Mouse (Mus musculus): ENCODE data around the gene Actg1.
"Not testable (repeated sequence)": the region's sequence is repeated elsewhere in the genome, so short reads cannot be mapped to it uniquely, and the experiment has no call there.

Gene Actg1

GRCm38 (mm10) chr11:120360755-120361154 is 12.4 kb upstream of the Actg1 start:
- no peak for DNase-seq (ENCODE audit: low spot score in 2 of 2)

DNA sequence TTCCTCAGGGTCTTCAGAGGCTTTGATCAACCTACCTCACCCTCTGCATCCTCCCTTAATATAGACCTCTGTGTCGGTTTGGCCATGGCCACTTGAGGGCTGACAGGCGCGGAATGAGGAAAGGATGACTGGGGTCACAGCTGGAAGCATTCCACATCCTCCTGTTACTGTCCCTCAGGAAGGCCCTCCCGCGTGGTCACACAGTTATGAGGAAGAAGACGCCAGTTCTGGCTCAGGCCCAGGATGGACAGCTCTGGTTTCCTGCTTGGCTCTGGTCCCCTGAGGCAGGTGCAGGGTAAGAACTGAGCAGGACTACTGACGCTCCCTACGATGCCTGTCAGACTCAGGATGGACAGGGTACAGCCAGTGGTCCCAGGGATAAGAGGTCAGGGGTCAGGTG is 11.7 kb upstream of the Actg1 start:
- no peak for DNase-seq (ENCODE audit: low spot score in 2 of 2)

- DNase-seq (ENCODE audit: low spot score in 2 of 2), result no peak
Observed at GRCm38 (mm10) chr11:120359391-120359790, 11.0 kb upstream of the Actg1 start.

DNA sequence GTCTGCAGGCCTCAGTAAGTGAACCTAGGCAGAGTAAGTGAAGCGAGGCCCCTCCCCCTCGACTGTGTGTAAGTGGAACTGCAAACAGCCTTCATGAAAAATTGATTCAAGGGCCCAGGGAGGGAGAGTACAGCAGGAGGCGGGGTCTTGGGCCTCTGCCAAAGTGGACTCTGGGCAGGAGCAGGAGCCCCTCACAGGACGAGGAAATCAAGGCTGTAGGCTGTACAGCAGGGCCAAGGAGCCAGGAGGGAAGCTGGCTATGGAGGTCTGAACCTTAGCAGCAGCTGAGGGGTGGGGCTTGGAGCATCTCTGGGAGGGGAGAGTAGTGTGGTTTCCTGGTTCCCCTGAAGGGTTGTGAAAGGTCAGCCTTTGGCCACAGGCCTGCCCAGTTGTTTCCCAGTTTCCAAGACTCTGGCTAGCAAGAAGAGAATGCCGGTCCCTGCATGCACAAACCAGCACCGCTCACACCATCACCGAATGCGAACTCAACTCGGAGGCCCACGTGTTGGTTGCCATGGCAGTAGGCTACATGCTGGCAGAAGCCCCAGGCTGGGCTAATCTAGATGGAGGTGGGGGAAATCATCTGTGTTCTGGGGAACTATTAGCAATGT is 9.6 kb upstream of the Actg1 start:
- DNase-seq (ENCODE audit: low spot score in 2 of 2), result peak; percentile 74 to 76

DNA sequence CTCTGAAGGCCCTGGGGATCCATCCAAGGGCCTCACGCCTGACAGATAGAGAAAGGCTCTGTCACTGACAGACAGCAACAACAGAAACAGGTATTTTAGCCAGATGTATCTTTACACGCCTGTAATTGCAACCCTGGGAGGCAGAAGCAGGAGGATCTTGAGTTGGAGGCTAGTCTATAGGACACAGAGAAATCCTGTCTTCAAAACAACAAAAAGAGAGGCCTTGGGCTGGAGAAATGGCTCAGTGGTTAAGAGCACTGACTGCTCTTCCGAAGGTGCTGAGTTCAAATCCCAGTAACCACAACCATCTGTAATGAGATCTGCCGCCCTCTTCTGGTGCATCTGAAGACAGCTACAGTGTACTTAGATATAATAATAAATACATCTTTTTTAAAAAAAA is 8.6 kb upstream of the Actg1 start:
- DNase-seq (ENCODE audit: low spot score in 2 of 2), result no peak

DNA sequence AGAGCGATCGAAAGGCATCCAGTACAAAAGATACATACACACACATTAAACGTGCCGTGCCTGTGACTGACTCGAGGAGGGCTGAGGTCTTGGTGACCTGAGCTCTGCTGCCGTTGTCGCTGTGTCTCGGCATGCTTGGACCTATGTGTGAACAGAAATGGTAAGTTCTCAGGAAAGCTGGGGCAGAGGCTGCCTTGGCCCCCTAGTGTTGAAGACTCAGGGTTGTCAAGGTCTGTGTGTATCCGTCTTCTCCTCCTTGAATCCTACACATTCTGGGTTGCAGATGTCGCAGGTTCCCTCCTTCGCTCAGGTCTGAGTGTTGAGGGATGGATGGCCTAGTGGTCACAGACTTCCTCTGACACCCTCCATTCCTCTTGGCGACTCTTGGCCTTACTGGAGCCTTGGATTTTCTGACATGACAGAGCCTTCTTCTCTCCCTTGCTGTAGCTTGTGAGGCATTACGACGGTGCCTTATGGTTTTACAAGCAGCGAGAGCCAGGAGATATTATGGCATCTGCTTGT is 8.0 kb upstream of the Actg1 start:
- no peak for DNase-seq (ENCODE audit: low spot score in 2 of 2)

DNA sequence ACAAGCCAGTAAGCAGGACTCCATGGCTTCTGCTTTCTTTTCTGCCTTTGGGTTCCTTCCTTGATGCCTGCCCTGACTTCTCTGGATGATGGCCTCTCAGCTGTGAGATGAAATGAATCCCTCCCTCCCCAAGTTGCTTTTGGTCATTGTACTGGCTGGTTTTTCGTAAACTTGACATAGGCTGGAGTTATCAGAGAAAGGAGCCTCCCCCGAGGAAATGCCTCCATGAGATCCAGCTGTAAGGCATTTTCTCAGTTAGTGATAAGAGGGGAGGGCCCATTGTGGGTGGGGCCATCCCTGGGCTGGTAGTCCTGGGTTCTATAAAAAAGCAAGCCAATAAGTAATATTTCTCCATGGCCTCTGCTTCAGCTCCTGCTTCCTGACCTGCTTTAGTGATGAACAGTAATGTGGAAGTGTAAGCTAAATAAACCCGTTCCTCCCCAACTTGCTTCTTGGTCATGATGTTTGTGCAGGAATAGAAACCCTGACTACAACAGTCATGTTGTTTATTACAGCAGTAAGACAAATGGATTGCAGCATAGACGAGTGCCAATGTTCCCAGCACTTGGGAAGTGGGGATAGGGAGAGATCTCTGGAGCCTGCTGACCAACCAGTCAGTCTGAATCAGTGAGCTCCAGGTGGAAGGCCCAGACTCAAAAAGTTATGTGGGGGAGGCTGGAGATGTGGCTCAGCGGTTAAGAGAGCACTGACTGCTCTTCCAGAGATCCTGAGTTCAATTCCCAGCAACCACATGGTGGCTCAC is 7.1 kb upstream of the Actg1 start:
- DNase-seq (ENCODE audit: low spot score in 2 of 2), result no peak

DNA sequence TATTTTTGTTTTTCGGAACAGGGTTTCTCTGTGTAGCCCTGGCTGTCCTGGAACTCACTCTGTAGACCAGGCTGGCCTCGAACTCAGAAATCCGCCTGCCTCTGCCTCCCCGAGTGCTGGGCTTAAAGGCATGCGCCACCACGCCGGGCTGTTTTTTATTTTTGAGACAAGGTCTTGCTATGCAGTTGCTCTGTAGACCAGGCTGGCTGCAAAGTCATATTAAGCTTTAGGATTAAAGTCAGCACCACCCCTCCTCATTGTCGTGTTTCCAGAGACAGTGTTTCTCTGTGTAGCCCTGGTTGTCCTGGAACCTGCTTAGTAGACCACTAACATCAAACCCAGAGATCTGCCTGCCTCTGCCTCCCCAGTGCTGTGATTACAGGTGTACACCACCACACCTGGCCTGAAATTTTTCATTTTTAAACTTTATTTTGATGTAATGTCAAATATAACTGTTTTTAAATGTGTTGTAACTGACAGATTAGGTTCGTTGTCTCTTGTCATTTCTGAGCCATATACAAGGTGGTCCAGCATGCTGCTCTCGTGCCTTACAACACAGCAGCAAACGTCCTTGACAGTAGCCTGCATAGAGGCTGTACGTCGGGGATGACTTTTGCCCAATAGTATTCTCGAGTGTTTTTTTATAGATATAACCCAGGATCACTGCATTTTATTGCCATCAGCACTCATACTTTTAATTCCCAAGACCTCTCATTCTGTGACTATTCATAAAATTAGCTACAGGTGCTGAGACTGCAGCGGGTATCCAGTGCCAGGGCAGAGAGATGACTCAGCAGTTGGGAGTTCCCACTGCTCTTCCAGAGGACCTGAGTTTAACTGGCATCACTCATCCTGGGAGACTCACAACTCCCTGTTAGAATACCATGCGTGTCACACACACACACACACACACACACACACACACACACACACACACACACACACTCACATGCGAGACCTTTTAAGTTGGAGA is 6.2 kb upstream of the Actg1 start:
- DNase-seq (ENCODE audit: low spot score in 2 of 2), result no peak

DNA sequence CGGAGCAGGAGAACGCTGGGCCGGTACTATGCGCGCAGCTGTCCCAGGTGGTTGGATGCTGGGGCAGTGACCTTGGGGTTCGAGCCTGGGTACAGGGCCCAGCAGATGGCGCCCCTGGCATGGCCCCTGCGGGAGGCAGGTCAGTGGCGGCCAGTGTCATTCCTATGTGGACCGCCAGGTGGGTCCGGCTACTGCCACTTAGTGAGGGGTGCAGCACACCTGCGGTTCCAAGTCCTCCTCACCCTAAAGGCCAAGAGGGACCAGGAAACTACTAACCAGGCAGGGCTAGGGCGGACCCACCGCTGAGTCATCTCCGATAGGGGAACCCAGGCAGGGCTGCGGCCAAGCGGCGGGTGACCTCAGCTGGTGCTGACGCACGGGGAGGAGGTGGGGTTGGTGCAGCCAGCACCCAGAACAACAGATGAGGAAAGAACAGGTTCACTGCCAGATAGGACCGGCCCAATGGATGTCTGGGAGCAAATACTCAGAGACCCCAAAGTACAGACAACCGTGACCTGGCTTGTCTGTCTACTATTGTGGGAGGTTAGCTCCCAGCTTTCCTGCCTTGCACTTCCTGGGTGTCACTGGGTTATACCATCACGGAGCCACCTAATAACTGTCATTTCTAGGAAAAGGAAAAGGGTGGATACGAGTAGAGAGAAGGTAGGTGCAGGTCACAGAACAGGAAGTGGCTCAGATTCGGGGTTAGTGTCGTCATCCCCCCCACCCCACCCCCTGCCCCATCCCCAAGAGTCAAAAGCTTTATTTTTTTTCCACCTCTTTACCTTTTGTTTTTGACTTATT is 5.4 kb upstream of the Actg1 start:
- peak in 1 of 2 experiments; percentile 48 for DNase-seq (ENCODE audit: low spot score in 2 of 2)

DNA sequence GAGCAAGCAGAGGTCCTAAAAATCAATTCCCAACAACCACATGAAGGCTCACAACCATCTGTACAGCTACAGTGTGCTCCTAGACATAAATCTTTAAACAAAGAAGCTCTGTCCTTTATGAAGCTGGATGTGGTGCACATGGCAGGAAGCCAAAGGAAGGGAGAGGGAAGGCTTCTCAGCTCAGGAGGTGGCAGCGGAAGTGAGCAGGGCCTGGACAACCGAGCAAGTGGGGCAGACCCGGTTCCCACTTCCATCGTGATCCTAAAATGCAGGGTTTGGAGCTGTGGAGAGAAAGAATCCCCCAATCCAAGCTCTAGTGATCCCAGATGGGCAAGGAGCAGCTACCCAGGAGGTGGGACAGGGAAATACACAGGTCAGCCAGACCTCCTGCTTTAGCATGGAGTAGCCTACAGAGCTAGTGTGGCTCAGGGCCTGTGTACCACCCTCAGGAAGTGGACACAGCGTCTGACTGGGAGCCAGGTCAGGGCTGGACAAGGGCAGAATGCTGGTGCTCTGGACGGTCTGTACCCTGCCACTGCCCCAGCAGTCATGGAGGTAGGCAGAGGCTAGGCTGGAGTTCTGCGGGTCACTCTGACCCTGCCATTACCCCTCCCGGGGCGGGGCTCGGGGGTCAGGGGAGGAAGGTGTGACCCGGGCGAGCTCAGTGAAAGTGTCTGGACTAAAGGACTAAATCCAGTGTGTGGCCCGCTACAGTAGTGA is 4.4 kb upstream of the Actg1 start:
- peak in 1 of 2 experiments; percentile 20 for DNase-seq (ENCODE audit: low spot score in 2 of 2)

GRCm38 (mm10) chr11:120352093-120352350 is 3.7 kb upstream of the Actg1 start:
- not testable (repeated sequence) for DNase-seq (ENCODE audit: low spot score in 2 of 2)

DNA sequence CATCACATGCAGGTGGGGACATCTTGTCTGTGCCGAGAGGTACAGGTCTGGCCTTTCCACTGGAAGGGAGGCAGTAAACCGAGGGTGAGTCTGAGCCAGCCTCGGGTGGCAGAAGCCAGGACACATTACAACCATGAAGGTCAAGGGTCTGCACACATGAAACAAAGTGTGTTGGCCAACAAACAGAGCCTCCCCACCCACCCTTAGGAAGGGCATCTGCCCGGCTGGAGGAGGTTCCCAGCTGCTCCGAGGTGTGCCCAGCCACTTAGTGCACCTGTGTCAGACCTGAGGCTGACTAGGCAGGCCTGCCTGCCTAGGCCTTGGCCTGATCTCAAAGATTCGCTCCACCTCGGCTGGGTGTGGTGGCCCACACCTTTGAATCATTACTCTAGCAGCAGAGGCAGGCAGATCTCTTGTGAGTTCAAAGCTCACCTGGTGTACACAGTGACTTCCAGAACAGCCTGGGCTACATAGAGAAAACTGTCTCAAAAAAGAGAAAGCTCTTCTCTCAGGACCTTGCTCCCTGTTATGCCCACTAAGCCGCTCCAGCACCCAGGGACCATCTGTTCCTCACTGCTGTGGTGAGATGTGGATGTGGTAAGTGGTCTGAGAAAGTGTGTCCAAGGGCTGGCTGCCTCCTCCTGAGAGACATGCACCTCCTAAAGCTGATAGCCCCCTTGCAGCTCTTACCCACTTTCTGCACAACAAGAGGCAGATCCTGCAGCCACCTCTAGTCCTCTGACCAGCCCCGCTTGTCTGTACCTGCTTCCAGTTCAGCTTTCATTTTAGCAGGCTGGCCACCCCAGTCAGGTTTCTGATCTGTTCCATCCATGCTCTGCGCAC is 3.1 kb upstream of the Actg1 start:
- DNase-seq (ENCODE audit: low spot score in 2 of 2), result peak in 1 of 2 experiments; percentile 8

GRCm38 (mm10) chr11:120350711-120351110 is 2.4 kb upstream of the Actg1 start:
- DNase-seq (ENCODE audit: low spot score in 2 of 2), result peak in 1 of 2 experiments; percentile 34

DNA sequence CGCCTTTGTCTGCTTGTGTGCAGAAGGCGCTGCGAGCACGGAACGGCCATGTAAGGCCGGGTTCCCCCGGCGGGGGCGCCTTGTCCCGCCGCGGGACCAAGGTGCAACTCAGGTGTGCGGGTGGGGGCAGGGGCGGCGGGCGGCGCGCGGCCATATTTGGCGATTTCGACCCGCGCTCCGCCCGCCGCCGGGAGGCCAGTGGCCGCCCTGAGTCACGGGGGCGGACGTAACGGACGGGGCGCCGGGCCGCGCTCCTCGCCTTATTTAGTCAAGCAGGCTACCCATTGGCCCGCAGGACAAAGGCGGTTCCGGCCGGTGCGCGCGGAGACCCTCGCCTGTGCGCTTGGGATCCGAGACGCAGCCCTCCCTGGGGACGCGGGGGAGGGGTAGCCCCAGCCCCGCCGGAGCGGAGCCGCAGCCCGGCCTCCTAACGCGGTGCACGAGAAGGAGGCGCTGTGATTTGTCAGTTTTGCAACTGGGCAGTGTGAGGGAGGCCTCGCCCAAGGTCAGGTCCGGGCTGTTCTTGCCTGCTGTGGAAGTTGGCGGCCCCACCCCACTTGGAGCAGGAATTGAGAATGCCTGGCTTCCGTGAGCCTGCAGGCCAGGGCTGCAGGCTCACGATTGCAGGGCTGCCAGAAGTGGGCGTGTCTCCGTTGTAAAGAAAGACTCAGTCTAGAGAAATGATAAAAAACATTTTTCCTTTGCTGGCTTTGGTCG is 1.8 kb upstream of the Actg1 start:
- peak; percentile 67 to 75 for DNase-seq (ENCODE audit: low spot score in 2 of 2)

DNA sequence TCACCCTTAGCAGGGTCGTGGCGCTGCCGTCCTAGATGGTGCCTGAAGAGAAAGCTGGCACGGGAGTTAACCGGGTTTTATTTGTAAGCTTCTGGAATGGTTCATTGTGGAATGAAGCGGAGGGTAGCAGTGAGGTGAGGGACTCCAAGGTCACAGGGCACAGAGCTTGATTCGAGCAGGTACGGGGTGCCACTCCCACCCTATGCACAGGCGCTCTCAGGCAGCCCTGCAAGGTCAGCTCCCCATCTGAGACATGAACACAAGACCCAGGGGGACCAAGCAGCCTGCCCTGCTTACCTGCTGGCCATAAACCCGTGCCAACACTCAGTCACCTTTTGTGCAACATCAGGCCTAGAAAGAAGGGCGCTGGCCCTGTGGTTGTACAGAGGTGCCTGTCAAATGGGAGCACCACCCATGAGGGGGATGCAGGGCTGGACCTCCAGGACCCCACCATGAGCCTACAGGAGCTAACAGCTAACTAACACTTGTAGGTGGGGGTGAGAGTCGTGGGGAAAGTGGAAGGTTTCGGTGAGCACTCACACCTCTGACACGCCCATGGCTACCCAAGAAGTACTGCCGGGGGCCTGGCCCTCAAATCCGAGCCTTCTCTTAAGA is 1.1 kb upstream of the Actg1 start:
- DNase-seq (ENCODE audit: low spot score in 2 of 2), result peak in 1 of 2 experiments; percentile 57

DNA sequence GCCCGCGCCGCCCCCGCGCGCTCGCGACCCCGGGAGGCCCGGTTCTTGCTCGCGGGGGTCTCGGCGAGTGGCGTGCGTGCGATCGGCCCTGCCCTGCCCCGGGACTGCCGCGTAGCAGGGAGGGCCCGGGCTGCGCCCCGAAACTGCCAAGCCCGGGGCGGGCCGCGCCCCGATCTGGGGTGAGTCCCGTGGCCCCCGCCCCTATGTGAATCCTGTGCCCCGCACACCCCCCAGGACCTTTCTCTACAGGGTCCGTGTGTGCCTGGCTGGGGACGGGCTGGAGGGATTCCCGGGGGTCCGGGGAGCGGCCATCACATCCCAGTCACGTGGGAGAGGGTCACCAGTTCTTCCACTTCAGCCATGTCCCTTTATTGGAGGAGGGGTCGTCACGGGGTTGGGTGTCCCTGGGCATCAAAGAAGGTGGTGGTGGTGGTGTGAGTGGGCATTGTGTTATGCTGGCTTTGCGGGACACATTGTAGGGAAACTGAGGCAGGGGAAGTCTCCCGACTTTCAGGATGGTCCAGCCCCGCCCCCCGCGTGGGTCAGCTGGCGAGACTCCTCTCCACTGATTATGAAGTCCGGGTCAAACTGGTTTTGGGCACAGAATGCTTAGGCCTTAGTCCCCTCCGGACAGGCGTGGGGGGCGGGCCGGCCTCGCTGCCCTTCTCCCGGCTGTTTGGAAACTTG is 485 bp upstream of the Actg1 start:
- peak in 1 of 2 experiments; percentile 72 for DNase-seq (ENCODE audit: low spot score in 2 of 2)

GRCm38 (mm10) chr11:120347301-120347700 is 1.0 kb downstream of the Actg1 start:
- peak in 1 of 2 experiments; percentile 17 for DNase-seq (ENCODE audit: low spot score in 2 of 2)
